Mouse (Mus musculus) CH12.LX (cell line): ENCODE measurements around the gene Klhl32.

Source experiments
- CHD2 ChIP-seq: IDR thresholded peaks from 2 replicates; pipeline ENCODE4 v1.6.1; 2011; ENCODE audit warnings: low read length, improper control_type of control experiment
- CTCF ChIP-seq, 2 experiments: IDR thresholded peaks in 1 of 2; conservative IDR thresholded peaks in 1 of 2; 2 replicates each; pipeline ENCODE4 v1.5.1; 2011 to 2012; ENCODE audit warnings: low read depth in 2 of 2, low read length in 2 of 2, improper control_type of control experiment in 1 of 2, inconsistent platforms in 1 of 2, mild to moderate bottlenecking in 1 of 2, moderate library complexity in 1 of 2
- ELF1 ChIP-seq: IDR thresholded peaks from 2 replicates; pipeline ENCODE4 v1.6.1; 2014; ENCODE audit warnings: low read depth, mild to moderate bottlenecking, inconsistent platforms, low read length, improper control_type of control experiment
- EP300 ChIP-seq: IDR thresholded peaks from 2 replicates; pipeline ENCODE4 v1.6.1; 2011; ENCODE audit warnings: low read length, improper control_type of control experiment
- IRF4 ChIP-seq: IDR thresholded peaks from 2 replicates; pipeline ENCODE4 v1.6.1; 2014; ENCODE audit warnings: low read depth, mild to moderate bottlenecking, inconsistent platforms, low read length, improper control_type of control experiment
- KAT2A ChIP-seq: IDR thresholded peaks from 2 replicates; pipeline ENCODE4 v1.6.1; 2012; ENCODE audit warnings: low read length, improper control_type of control experiment, inconsistent platforms; ENCODE audit not compliant: insufficient replicate concordance
- MAZ ChIP-seq: IDR thresholded peaks from 2 replicates; pipeline ENCODE4 v1.6.1; 2012; ENCODE audit warnings: low read depth, mild to moderate bottlenecking, inconsistent platforms, low read length, improper control_type of control experiment, moderate library complexity
- NELFE ChIP-seq: IDR thresholded peaks from 2 replicates; pipeline ENCODE4 v1.6.1; 2011; ENCODE audit warnings: low read depth, low read length, improper control_type of control experiment
- POLR2A ChIP-seq: IDR thresholded peaks from 2 replicates; pipeline ENCODE4 v1.6.1; 2011; ENCODE audit warnings: low read depth, mild to moderate bottlenecking, improper control_type of control experiment, low read length
- POLR2AphosphoS2 ChIP-seq: IDR thresholded peaks from 2 replicates; pipeline ENCODE4 v1.6.1; 2011; ENCODE audit warnings: low read depth, low read length, improper control_type of control experiment
- TBP ChIP-seq: conservative IDR thresholded peaks from 2 replicates; pipeline ENCODE4 v1.6.1; 2011; ENCODE audit warnings: low read depth, low read length, improper control_type of control experiment
- UBTF ChIP-seq: IDR thresholded peaks from 2 replicates; pipeline ENCODE4 v1.6.1; 2012; ENCODE audit warnings: low read depth, mild to moderate bottlenecking, inconsistent platforms, low read length, improper control_type of control experiment, moderate library complexity
- USF1 ChIP-seq: IDR thresholded peaks from 2 replicates; pipeline ENCODE4 v1.6.1; 2014; ENCODE audit warnings: low read depth, mild to moderate bottlenecking, inconsistent platforms, low read length, improper control_type of control experiment
- ZMIZ1 ChIP-seq: IDR thresholded peaks from 2 replicates; pipeline ENCODE4 v1.6.1; 2012; ENCODE audit warnings: low read depth, mild to moderate bottlenecking, inconsistent platforms, low read length, improper control_type of control experiment

DNA sequence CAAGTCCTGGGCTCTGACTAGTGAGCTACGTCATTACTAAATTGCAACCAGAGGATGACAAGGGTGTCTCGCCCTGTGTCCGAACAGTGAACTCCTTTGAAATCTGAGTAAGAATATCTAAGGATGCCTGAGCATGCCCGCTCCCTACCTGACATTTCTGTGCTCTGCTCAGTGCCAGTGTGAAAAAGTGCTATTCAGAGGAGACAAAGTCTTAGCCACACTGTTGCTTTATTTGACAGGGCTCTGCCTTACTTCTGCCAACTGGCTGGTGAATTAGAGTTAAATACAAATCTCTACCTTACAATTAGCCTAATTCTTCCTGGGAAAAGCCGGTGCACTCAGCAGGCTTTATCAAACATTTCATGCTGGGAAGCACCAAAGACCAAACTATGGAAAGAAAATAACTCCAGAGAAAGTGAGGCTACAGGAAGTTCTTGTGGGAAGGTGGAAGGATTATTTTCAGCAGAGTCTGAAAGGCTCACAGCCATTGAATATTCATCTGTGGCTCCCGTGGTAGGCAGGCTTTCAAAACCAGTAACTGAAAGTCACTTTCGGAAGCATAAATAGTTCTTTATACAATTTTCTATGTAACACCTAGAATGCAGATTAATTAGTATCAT is 57.1 kb downstream of the Klhl32 start:
- TF ChIP-seq POLR2A (no peak), ZMIZ1 (no peak), IRF4 (no peak), CTCF (conservative IDR thresholded peaks at IDR 0.05 in 1 of 2, IDR thresholded peaks at IDR 0.05 in 1 of 2; ENCODE audit: low read depth in 2 of 2, low read length in 2 of 2) (no peak), POLR2AphosphoS2 (no peak), UBTF (no peak), USF1 (no peak), ELF1 (no peak), EP300 (no peak), TBP (no peak), CHD2 (no peak), MAZ (no peak), NELFE (no peak), KAT2A (no peak)
